Mouse (Mus musculus) midbrain, embryonic 16.5 days (tissue): ENCODE measurements around the gene Ttyh1. TPM values are rescaled to one million over a fixed set of nuclear protein-coding genes. Genes with fewer than 3 reads are reported as not detected.

Experiments
- ATAC-seq: fragments of 200-750 bp; cut with Nextera tagmentation; 2 replicates; pipeline ENCODE4 v1.8.0; 2017; ENCODE audit warnings: moderate TSS enrichment
- H3K27ac ChIP-seq: fragments of 300-500 bp; sonication (generic); 2 replicates; pipeline ENCODE4 v1.5.1; 2014; ENCODE audit warnings: mild to moderate bottlenecking, low read length, mixed read lengths
- H3K27me3 ChIP-seq: fragments of 300-500 bp; sonication (generic); 2 replicates; pipeline ENCODE4 v1.6.1; 2014; ENCODE audit warnings: low read depth, low read length, mixed read lengths; ENCODE audit not compliant: control insufficient read depth, insufficient read depth
- H3K36me3 ChIP-seq: fragments of 300-500 bp; sonication (generic); 2 replicates; pipeline ENCODE4 v1.6.1; 2014; ENCODE audit warnings: mild to moderate bottlenecking, low read length, moderate library complexity, mixed read lengths; ENCODE audit not compliant: control insufficient read depth, insufficient read depth
- H3K4me1 ChIP-seq: fragments of 300-500 bp; sonication (generic); 2 replicates; pipeline ENCODE4 v1.6.1; 2014; ENCODE audit warnings: mild to moderate bottlenecking, low read length, mixed read lengths; ENCODE audit not compliant: control insufficient read depth, insufficient read depth
- H3K4me2 ChIP-seq: fragments of 300-500 bp; sonication (generic); 2 replicates; pipeline ENCODE4 v1.6.1; 2014; ENCODE audit warnings: mild to moderate bottlenecking, low read length, mixed read lengths
- H3K4me3 ChIP-seq: fragments of 300-500 bp; sonication (generic); 2 replicates; pipeline ENCODE4 v1.5.1; 2014; ENCODE audit warnings: low read depth, mild to moderate bottlenecking, low read length, moderate library complexity, mixed read lengths
- H3K9ac ChIP-seq: fragments of 300-500 bp; sonication (generic); 2 replicates; pipeline ENCODE4 v1.6.1; 2014; ENCODE audit warnings: low read depth, low read length, mixed read lengths
- H3K9me3 ChIP-seq: fragments of 300-500 bp; sonication (generic); replicated peaks from 2 replicates; pipeline ENCODE4 v1.6.1; 2014; ENCODE audit warnings: mild to moderate bottlenecking, low read length, mixed read lengths; ENCODE audit not compliant: control insufficient read depth, poor library complexity, severe bottlenecking
- WGBS: fragments of 180-500 bp; shearing (Covaris S2); extraction: QIAGEN DNeasy Blood & Tissue Kit; methylation state at CpG from one replicate; pipeline ENCODE4 v1.1.7; 2014; 5-methylcytosine and 5-hydroxymethylcytosine counted together
- polyA plus RNA-seq: library from polyadenylated mRNA; unstranded; fragments of >200 nt; fragmentation: Nextera tagmentation; extraction: Ambion mirVana; gene quantifications from 2 replicates; pipeline ENCODE4 v1.2.1, GENCODE M21; 2015

Ttyh1 gene
- polyA plus RNA-seq, 1 experiment from 2014 or later = 158 TPM

DNA sequence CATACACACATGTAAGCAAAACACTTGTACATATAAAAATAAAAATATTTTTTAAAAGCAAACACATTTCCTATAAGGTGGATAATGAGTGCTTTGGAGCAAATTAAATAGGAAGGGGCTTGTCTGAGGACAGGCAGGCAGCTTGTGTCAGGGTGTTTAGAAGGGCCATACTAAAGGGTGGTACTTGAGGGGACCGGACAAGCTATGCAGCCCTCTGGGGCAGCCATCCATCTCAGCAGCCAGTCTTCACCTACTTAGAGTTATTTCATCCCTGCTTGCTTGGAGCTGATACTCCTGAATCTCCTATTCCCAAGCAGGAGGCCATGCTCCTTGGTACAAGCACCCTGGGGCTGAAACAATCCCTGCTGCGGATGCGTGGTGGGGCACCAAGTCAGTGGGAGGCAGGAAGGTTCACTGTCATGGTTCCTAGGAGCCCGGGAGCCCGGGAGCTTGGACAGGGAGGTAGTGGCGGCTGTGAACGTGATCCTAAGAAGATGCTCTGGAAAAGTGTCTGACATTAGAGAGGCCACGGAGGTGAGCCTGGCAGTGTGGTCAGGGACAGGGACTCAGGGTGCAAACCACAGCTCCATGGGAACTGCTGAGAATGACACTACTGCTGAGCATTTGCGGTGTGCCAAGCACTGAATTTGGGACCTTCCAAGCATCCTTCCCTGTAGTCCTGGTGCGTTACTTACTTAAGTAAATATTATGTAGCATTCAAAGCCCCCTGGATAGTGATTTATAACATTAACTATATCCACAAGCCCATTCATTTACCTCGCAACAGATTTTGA, 8.0 kb downstream of the Ttyh1 start:
- no peaks in the 10 kb centered on the region for H3K9me3 ChIP-seq
- no peak overlapping the region for H3K9ac ChIP-seq
- H3K36me3 ChIP-seq = no peaks in the 10 kb centered on the region; the same call in 1 of the 2 replicates
- no peak overlapping the region for H3K4me2 ChIP-seq
- no peak overlapping the region for H3K27ac ChIP-seq
- ATAC-seq = no peak
- no peak overlapping the region for H3K4me3 ChIP-seq
- WGBS = 89% methylated on average over 11 of the region's 11 CpGs
- H3K27me3 ChIP-seq = no peaks in the 10 kb centered on the region
- H3K4me1 ChIP-seq = peaks cover 33% of the 10 kb centered on the region

DNA sequence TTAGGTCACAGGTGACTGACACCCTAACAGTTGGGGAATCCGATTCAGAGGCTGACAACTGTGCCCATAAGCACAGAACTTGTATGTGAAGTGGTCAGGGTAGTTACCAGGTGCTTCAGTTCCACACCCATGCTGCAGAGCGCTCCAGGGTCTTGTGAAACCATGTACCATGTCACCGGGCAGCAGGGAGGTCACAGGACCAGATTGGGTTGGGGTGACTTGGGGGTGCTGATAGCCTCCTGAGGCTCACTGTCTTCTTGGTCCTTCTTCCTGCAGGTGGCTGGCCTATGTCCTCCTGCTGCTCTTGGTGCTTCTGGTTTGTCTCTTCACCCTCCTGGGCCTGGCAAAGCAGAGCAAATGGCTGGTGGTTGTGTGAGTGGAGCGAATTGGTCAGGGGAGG, 8.7 kb downstream of the Ttyh1 start:
- Histone ChIP-seq H3K9me3 (no peaks in the 10 kb centered on the region), H3K4me2 (no peak overlapping the region), H3K4me3 (no peak overlapping the region), H3K4me1 (peaks cover 33% of the 10 kb centered on the region), H3K27me3 (no peaks in the 10 kb centered on the region), H3K9ac (no peak overlapping the region), H3K36me3 (no peaks in the 10 kb centered on the region; the same call in 1 of the 2 replicates), H3K27ac (no peak overlapping the region)
- 92% methylated on average over 4 of the region's 4 CpGs for WGBS
- no peak for ATAC-seq

- Histone ChIP-seq H3K4me3 (no peak overlapping the region), H3K27me3 (no peaks in the 10 kb centered on the region), H3K9ac (0 out of 2 replicates have a peak overlapping the region, but pooled peaks have one; percentile 3), H3K9me3 (no peaks in the 10 kb centered on the region), H3K4me1 (peaks cover 25% of the 10 kb centered on the region), H3K4me2 (no peak overlapping the region), H3K27ac (peak overlapping the region; percentile 37; the same call in 1 of the 2 replicates), H3K36me3 (no peaks in the 10 kb centered on the region; the same call in 1 of the 2 replicates)
- ATAC-seq = no peak
- WGBS = 60% methylated on average over 6 of the region's 6 CpGs
These were observed 9.7 kb downstream of the Ttyh1 start for GRCm38 (mm10) chr7:4128860-4129259.

DNA sequence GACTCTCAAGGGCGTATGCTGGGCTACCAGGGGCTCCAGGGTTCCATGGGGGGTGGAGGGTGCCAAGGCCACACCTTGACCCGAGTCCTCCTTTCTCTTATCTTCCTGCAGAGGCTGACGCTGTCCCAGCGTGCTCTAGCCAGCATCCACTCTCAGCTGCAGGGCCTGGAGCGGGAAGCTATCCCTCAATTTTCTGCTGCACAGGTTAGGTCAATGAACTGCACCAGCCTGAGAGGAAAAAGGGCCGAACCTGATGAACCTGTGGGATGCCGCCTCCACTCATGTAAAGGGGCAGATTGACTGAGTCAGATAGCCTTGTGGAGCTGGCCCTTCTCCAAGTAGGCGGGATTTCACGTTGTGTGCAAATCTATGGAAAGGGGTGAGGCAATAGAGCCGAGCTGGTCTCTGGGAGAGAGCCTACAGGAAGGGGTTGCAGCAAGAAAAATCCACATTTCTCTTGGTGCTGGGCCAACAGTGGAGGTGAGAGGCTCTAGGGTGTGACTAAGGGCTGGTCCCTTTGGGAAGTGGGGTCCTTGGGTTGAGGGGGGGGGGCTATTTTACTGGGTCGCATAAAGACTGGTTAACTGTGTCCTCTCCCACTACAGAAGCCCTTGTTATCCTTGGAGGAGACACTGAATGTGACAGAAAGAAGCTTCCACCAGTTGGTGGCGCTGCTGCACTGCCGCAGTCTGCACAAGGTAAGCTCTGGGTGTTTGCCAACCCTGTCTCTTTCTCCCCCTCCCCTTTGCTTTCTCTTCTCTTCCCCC, 11.7 kb downstream of the Ttyh1 start:
- H3K4me2 ChIP-seq = no peak overlapping the region
- no peak overlapping the region for H3K4me3 ChIP-seq
- H3K9ac ChIP-seq = 0 out of 2 replicates have a peak overlapping the region, but pooled peaks have one; percentile 25
- 37% methylated on average over 13 of the region's 13 CpGs for WGBS
- peak; percentile 46 for ATAC-seq
- H3K9me3 ChIP-seq = no peaks in the 10 kb centered on the region
- no peaks in the 10 kb centered on the region for H3K27me3 ChIP-seq
- H3K4me1 ChIP-seq = peaks cover 13% of the 10 kb centered on the region
- H3K36me3 ChIP-seq = no peaks in the 10 kb centered on the region; the same call in 1 of the 2 replicates
- peak overlapping the region; percentile 64 for H3K27ac ChIP-seq

DNA sequence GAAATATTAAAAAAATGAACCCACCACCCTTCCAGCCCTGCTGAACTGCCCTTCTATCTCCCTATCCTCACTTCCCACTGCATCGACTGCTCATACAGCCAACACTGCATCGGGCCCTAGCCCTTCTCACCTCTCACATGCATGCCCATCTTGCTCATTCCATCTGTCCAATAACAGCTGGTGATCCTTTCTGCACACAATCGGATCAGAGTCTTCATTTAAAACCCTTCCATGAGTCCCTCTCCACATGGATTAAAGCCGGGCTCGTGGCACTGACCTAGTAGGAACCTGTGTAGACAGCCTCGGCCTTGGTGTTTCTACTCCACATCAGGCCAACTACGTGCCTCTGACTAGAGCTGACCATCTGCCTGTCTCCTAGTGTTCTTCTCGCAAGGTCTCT, 12.8 kb downstream of the Ttyh1 start:
- peak overlapping the region; percentile 64; the same call in 1 of the 2 replicates for H3K27ac ChIP-seq
- no peaks in the 10 kb centered on the region for H3K9me3 ChIP-seq
- ATAC-seq = no peak
- peak overlapping the region; percentile 25; the same call in 1 of the 2 replicates for H3K9ac ChIP-seq
- 86% methylated on average over 8 of the region's 8 CpGs for WGBS
- no peak overlapping the region for H3K4me3 ChIP-seq
- H3K27me3 ChIP-seq = no peaks in the 10 kb centered on the region
- no peaks in the 10 kb centered on the region; the same call in 1 of the 2 replicates for H3K36me3 ChIP-seq
- peaks cover 14% of the 10 kb centered on the region for H3K4me1 ChIP-seq
- no peak overlapping the region for H3K4me2 ChIP-seq

GRCm38 (mm10) chr7:4132581-4132980, 13.4 kb downstream of the Ttyh1 start:
- no peak for ATAC-seq
- no peak overlapping the region for H3K9ac ChIP-seq
- H3K36me3 ChIP-seq = no peaks in the 10 kb centered on the region; the same call in 1 of the 2 replicates
- no peaks in the 10 kb centered on the region for H3K9me3 ChIP-seq
- H3K4me2 ChIP-seq = no peak overlapping the region
- peaks cover 15% of the 10 kb centered on the region for H3K4me1 ChIP-seq
- no peak overlapping the region for H3K4me3 ChIP-seq
- no peak overlapping the region for H3K27ac ChIP-seq
- WGBS = 91% methylated on average over 3 of the region's 3 CpGs
- no peaks in the 10 kb centered on the region for H3K27me3 ChIP-seq

GRCm38 (mm10) chr7:4132998-4133397, 13.8 kb downstream of the Ttyh1 start:
- no peaks in the 10 kb centered on the region; the same call in 1 of the 2 replicates for H3K36me3 ChIP-seq
- H3K9ac ChIP-seq = peak overlapping the region; percentile 31; the same call in 1 of the 2 replicates
- ATAC-seq = no peak
- no peaks in the 10 kb centered on the region for H3K27me3 ChIP-seq
- no peaks in the 10 kb centered on the region for H3K9me3 ChIP-seq
- H3K4me3 ChIP-seq = no peak overlapping the region
- WGBS = 82% methylated on average over 5 of the region's 7 CpGs
- no peak overlapping the region for H3K4me2 ChIP-seq
- peaks cover 19% of the 10 kb centered on the region for H3K4me1 ChIP-seq
- no peak overlapping the region for H3K27ac ChIP-seq

DNA sequence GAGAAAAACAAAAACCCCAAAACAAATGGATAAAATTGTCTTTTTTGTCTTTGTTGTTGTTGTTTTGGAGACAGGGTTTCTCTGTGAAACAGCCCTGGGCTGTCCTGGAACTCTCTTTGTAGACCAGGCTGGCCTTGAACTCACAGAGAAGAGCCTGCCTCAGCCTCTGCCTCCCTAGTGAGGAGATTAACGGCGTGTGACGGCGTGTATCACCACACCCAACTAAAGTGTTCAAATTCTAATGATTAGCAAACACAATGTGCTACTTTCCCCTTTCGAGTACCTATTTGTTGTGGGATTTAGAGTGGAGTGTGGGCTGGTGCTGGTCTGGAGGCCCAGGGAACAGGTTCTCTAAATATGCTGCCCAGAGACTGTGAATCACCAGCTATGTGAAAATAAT, 15.7 kb downstream of the Ttyh1 start:
- no peaks in the 10 kb centered on the region for H3K9me3 ChIP-seq
- ATAC-seq = no peak
- H3K9ac ChIP-seq = no peak overlapping the region
- H3K27ac ChIP-seq = no peak overlapping the region
- H3K27me3 ChIP-seq = no peaks in the 10 kb centered on the region
- no peak overlapping the region for H3K4me3 ChIP-seq
- WGBS = 87% methylated on average over 5 of the region's 5 CpGs
- H3K4me2 ChIP-seq = no peak overlapping the region
- H3K36me3 ChIP-seq = peaks cover 6% of the 10 kb centered on the region
- peaks cover 24% of the 10 kb centered on the region for H3K4me1 ChIP-seq

DNA sequence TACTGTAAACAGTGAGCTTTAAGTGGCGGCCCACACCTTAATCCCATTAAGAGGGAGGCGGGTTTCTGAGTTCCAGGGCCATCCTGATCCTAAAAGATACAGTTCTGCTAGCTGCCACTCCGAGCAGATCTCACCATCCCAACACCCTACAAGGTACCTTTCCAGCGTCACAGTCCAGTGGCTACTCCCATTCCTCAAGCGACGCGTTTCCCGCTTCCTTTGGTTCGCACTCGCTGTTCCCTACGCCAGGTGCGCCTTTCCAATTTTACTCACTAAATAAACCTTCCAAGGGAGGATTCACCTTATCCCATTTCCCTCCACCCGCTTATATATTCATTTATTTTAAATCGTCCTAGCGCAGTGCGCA, 17.2 kb downstream of the Ttyh1 start:
- under 1% methylated on average over 16 of the region's 16 CpGs for WGBS
- H3K9me3 ChIP-seq = no peaks in the 10 kb centered on the region
- peak; percentile 34 for ATAC-seq

More for the DNA sequence above, 17.2 kb downstream of the Ttyh1 start:
- H3K4me2 ChIP-seq = peak overlapping the region; percentile 68
- peaks cover 18% of the 10 kb centered on the region for H3K4me1 ChIP-seq
- H3K9ac ChIP-seq = peak overlapping the region; percentile 62
- H3K36me3 ChIP-seq = peaks cover 19% of the 10 kb centered on the region
- peak overlapping the region; percentile 97 for H3K27ac ChIP-seq
- no peaks in the 10 kb centered on the region for H3K27me3 ChIP-seq
- H3K4me3 ChIP-seq = peak overlapping the region; percentile 82
